Mouse (Mus musculus): ENCODE results near the gene Mmd2.

GRCm38 (mm10) chr5:142629663-142630025 lies 21.0 kb upstream of the Mmd2 start:
- no peak for TF ChIP-seq CTCF (IDR thresholded peaks at IDR 0.05; ENCODE audit: low read depth)
- no peak for TF ChIP-seq EP300 (IDR thresholded peaks at IDR 0.05; ENCODE audit: low read depth)

All from liver, embryonic 14.5 days (tissue).